Mouse (Mus musculus) lung, postnatal 0 days (tissue): ENCODE measurements around the gene Ndufv3. TPM values are rescaled to one million over a fixed set of nuclear protein-coding genes. Genes with fewer than 3 reads are reported as not detected.

Experiments used
- ATAC-seq: fragments of 200-750 bp; cut with Nextera tagmentation; 2 replicates; pipeline ENCODE4 v1.8.0; 2017; ENCODE audit warnings: moderate library complexity
- DNase-seq: peaks from one replicate; pipeline ENCODE4 v3.0.0-alpha.2; 2016; ENCODE audit warnings: low spot score
- H3K27ac ChIP-seq: fragments of 300-500 bp; sonication (generic); 2 replicates; pipeline ENCODE4 v1.5.1; 2014; ENCODE audit warnings: antibody characterized with exemption, mild to moderate bottlenecking, low read length, mixed read lengths
- H3K27me3 ChIP-seq: fragments of 300-500 bp; sonication (generic); replicated peaks from 2 replicates; pipeline ENCODE4 v1.6.1; 2014; ENCODE audit warnings: low read length, mixed read lengths; ENCODE audit not compliant: insufficient read depth
- H3K36me3 ChIP-seq: fragments of 300-500 bp; sonication (generic); 2 replicates; pipeline ENCODE4 v1.6.1; 2014; ENCODE audit warnings: low read length, mixed read lengths; ENCODE audit not compliant: insufficient read depth
- H3K4me1 ChIP-seq: fragments of 300-500 bp; sonication (generic); 2 replicates; pipeline ENCODE4 v1.6.1; 2014; ENCODE audit warnings: antibody characterized with exemption, low read depth, low read length, mixed read lengths; ENCODE audit not compliant: insufficient read depth
- H3K4me2 ChIP-seq: fragments of 300-500 bp; sonication (generic); replicated peaks from 2 replicates; pipeline ENCODE4 v1.6.1; 2014; ENCODE audit warnings: low read depth, mild to moderate bottlenecking, low read length, moderate library complexity, mixed read lengths
- H3K4me3 ChIP-seq: fragments of 300-500 bp; sonication (generic); 2 replicates; pipeline ENCODE4 v1.5.1; 2014; ENCODE audit warnings: low read depth, low read length
- H3K9ac ChIP-seq: fragments of 300-500 bp; sonication (generic); replicated peaks from 2 replicates; pipeline ENCODE4 v1.6.1; 2014; ENCODE audit warnings: low read depth, mild to moderate bottlenecking
- H3K9me3 ChIP-seq: fragments of 300-500 bp; sonication (generic); 2 replicates; pipeline ENCODE4 v1.6.1; 2016; ENCODE audit warnings: low read length, mixed read lengths
- CTCF ChIP-seq: IDR thresholded peaks from 2 replicates; pipeline ENCODE4 v1.5.1; 2016; ENCODE audit warnings: antibody characterized with exemption, mild to moderate bottlenecking
- EP300 ChIP-seq: IDR thresholded peaks from 2 replicates; pipeline ENCODE4 v1.6.1; 2016; ENCODE audit warnings: antibody characterized with exemption, mild to moderate bottlenecking, control low read depth
- WGBS: fragments of 180-500 bp; shearing (Covaris S2); extraction: QIAGEN DNeasy Blood & Tissue Kit; methylation state at CpG from one replicate; pipeline ENCODE4 v1.1.7; 2014; 5-methylcytosine and 5-hydroxymethylcytosine counted together
- polyA plus RNA-seq: library from polyadenylated mRNA; unstranded; fragments of >200 nt; fragmentation: Nextera tagmentation; extraction: Ambion mirVana; gene quantifications from 2 replicates; pipeline ENCODE4 v1.2.1, GENCODE M21; 2015

The Ndufv3 gene
- polyA plus RNA-seq, 1 experiment from 2014 or later, result 233 TPM

DNA sequence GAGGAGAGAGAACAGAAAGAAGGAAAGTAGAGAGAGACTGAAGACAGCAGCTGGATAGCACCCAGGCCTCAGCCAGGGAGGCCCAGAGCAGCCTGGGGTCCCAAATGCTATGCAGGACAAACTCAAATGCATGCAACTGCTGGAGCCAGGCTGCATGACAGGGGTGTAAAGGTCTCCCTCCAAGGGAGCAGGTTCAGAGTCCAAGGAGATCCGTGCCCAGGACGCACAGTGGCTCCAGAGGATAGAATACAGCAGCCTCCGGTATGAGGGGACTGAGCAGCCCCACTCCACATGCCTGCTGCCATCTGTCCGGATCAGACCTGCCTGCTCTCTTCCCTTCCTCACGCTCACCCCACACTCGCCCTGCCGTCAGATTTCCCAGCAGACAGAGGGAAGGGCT, 13.6 kb upstream of the Ndufv3 start:
- Histone ChIP-seq H3K27ac (no peak overlapping the region), H3K9ac (no peak overlapping the region), H3K27me3 (no peaks in the 10 kb centered on the region), H3K4me2 (no peak overlapping the region), H3K36me3 (0 out of 2 replicates have a peak, but pooled peaks cover 6% of the 10 kb centered on the region), H3K9me3 (no peaks in the 10 kb centered on the region), H3K4me1 (no peaks in the 10 kb centered on the region), H3K4me3 (no peak overlapping the region)
- no peak for TF ChIP-seq EP300
- no peak for TF ChIP-seq CTCF
- WGBS, result 91% methylated on average over 7 of the region's 7 CpGs
- no peak for ATAC-seq
- DNase-seq, result no peak

DNA sequence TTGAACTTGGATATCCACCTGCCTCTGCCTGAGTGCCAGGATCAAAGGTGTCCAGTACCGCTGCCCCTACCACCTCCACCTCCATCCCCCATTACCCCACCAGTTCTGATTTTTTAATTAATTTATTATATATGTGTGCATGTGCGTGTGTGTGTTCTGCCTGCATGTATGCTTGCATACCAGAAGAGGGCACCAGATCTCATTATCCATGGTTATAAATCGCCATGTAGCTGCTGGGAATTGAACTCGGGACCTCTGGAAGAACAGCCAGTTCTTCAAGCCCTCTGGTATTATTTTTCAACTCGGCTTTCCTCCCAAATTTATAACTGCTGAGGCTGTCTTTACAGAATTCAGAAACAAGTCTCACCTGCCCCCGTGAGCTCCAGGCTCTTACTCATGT, 9.0 kb upstream of the Ndufv3 start:
- Histone ChIP-seq H3K27me3 (no peaks in the 10 kb centered on the region), H3K4me3 (peak overlapping the region; percentile 81; the same call in 1 of the 2 replicates), H3K4me2 (no peak overlapping the region), H3K4me1 (no peaks in the 10 kb centered on the region; the same call in 1 of the 2 replicates), H3K27ac (no peak overlapping the region), H3K36me3 (0 out of 2 replicates have a peak, but pooled peaks cover 6% of the 10 kb centered on the region), H3K9ac (no peak overlapping the region), H3K9me3 (no peaks in the 10 kb centered on the region)
- WGBS, result 92% methylated on average over 6 of the region's 6 CpGs
- ATAC-seq, result no peak
- TF ChIP-seq EP300, result no peak
- TF ChIP-seq CTCF, result peak; percentile 31
- no peak for DNase-seq

DNA sequence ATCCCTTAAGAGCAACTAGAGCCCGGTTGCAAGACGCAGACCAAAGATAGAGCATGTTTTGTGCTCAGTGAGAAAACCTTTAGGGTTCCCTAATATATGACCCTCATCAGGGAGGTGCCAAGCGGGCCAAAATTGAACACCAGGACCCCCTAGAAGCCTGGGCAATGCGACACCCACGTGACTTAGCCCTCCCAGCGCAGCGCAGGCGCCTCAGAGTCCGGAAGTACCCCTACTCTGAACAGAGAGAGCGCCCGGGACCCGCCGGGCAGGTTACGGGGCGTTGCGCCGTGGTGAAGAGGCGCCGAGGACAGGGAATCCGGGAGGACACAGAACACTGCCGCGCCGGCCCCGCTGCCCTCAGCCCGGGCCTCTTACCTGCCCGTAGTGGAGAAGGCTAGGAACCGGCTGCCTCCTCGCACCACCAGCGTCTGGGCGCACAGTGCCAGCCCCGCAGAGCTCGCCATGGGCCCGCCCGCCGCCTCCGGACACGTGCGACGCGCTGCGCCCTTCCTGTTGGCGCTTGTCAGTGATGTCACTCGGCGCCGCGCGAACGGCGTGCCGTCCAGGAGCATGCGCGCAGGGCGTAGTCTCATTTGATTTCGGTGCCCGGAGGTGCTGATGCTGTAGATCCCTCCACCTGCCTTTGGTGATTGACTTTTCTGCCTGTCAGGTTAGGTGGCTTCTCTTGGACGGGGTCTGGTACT, 8.0 kb upstream of the Ndufv3 start:
- ATAC-seq (peak; percentile 99), DNase-seq (peak; percentile 95)
- peak overlapping the region; percentile 68 for H3K9ac ChIP-seq
- no peak for TF ChIP-seq EP300
- no peak for TF ChIP-seq CTCF
- 0 out of 2 replicates have a peak, but pooled peaks cover 6% of the 10 kb centered on the region for H3K36me3 ChIP-seq
- H3K27ac ChIP-seq, result peak overlapping the region; percentile 66
- WGBS, result under 1% methylated on average over 49 of the region's 56 CpGs
- H3K27me3 ChIP-seq, result no peaks in the 10 kb centered on the region
- peak overlapping the region; percentile 81 for H3K4me3 ChIP-seq
- no peaks in the 10 kb centered on the region for H3K9me3 ChIP-seq
- peak overlapping the region; percentile 91 for H3K4me2 ChIP-seq
- H3K4me1 ChIP-seq, result no peaks in the 10 kb centered on the region; the same call in 1 of the 2 replicates

DNA sequence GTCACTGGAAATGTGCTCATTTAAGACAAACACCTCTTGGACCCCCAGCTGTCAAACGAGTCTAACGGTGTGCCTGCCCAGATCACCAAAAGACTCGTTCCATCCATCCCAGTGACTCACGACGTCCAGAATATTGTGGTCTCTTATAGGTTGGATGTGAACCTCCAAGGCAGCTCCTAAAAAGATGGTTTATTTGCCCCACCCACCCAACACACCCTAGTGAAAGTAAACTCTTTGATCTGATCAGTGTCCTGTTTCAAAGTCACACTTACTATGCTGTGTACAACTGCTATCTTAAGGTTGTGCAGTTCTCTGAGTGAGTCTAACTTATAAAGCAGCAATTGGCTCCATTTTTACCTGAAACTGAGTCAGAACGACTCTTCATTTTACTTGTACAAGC, 7.3 kb upstream of the Ndufv3 start:
- 17% methylated on average over 6 of the region's 6 CpGs for WGBS
- ATAC-seq (peak; percentile 9; the same call in 1 of the 2 replicates), DNase-seq (no peak)
- Histone ChIP-seq H3K9me3 (no peaks in the 10 kb centered on the region), H3K4me3 (peak overlapping the region; percentile 81), H3K27me3 (no peaks in the 10 kb centered on the region), H3K4me2 (peak overlapping the region; percentile 91), H3K36me3 (0 out of 2 replicates have a peak, but pooled peaks cover under 1% of the 10 kb centered on the region), H3K9ac (peak overlapping the region; percentile 68), H3K4me1 (no peaks in the 10 kb centered on the region; the same call in 1 of the 2 replicates), H3K27ac (peak overlapping the region; percentile 32; the same call in 1 of the 2 replicates)
- TF ChIP-seq CTCF (no peak), EP300 (no peak)

DNA sequence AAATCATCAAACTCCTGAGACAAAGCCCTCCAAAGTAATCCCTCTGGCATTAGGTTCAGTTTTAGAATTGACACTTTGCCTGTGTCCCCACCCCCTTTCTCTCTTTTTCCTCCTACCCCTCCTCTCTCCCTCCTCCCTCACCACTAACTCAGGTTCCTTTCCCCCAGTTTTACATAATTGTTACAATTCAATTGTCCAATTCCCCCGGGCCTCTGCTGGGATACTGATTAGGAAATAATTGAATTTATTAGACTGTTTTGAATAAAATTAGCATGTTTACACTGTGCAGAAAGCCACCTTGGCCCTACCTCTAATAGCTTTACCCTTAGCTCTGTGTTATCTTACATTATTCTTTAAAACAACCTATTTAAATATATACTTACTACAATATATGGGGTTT, 5.2 kb upstream of the Ndufv3 start:
- Histone ChIP-seq H3K4me3 (no peak overlapping the region), H3K9ac (no peak overlapping the region), H3K4me1 (no peaks in the 10 kb centered on the region; the same call in 1 of the 2 replicates), H3K27me3 (no peaks in the 10 kb centered on the region), H3K27ac (no peak overlapping the region), H3K9me3 (no peaks in the 10 kb centered on the region), H3K36me3 (no peaks in the 10 kb centered on the region), H3K4me2 (no peak overlapping the region)
- ATAC-seq (no peak), DNase-seq (no peak)
- 64% methylated on average over 1 of the region's 1 CpGs for WGBS
- no peak for TF ChIP-seq EP300

DNA sequence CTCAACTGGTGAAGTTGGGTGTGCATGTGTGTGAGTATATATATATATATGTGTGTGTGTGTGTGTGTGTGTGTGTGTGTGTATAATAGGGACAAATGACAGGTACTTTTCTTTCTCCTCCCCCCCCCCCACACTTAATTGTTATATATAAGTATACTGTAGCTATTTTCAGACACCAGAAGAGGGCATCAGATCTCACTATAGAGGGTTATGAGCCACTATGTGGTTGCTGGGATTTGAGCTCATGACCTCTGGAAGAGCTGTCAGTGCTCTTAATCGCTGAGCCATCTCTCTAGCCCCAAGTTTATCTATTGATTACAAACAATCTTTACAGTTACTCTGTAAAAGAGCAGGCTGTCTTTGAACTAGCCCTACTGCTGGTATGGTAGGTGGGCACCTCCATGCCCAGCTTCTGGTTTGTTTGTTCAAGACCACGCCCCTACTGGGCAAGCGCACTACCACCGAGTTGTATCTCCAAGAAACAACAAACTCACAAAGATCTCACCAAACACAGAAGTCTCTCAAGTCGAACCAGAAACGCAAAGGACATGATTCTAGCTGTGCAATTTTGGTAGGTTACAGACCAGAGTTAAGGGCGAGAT, 470 bp upstream of the Ndufv3 start:
- WGBS, result 4% methylated on average over 7 of the region's 7 CpGs
- Histone ChIP-seq H3K9me3 (no peaks in the 10 kb centered on the region), H3K4me2 (peak overlapping the region; percentile 71), H3K36me3 (0 out of 2 replicates have a peak, but pooled peaks cover 4% of the 10 kb centered on the region), H3K27ac (0 out of 2 replicates have a peak overlapping the region, but pooled peaks have one; percentile 47), H3K4me3 (peak overlapping the region; percentile 75), H3K27me3 (no peaks in the 10 kb centered on the region), H3K9ac (no peak overlapping the region), H3K4me1 (no peaks in the 10 kb centered on the region; the same call in 1 of the 2 replicates)
- no peak for TF ChIP-seq EP300
- TF ChIP-seq CTCF, result peak; percentile 31
- DNase-seq, result no peak
- peak; percentile 37 for ATAC-seq
